Mouse (Mus musculus): Measurements from ENCODE around the gene Mtmr3. TPM values are rescaled to one million over a fixed set of nuclear protein-coding genes. Genes with fewer than 3 reads are reported as not detected.
A peak's percentile ranks its signal among the peaks of the same experiment; 100 is the strongest.

The Mtmr3 gene
- polyA plus RNA-seq, 1 experiment from 2014 or later, result 22.0 TPM

- Histone ChIP-seq H3K9me3 (ENCODE audit: low read length) (no peaks in the 10 kb centered on the region), H3K36me3 (ENCODE audit: insufficient read depth, low read length) (no peaks in the 10 kb centered on the region), H3K4me3 (ENCODE audit: low read depth, low read length) (no peak overlapping the region), H3K4me2 (replicated peaks; ENCODE audit: low read depth, low read length) (no peak overlapping the region), H3K27me3 (replicated peaks; ENCODE audit: insufficient read depth, low read length) (no peaks in the 10 kb centered on the region), H3K4me1 (ENCODE audit: insufficient read depth, low read depth, low read length) (no peaks in the 10 kb centered on the region), H3K9ac (replicated peaks; ENCODE audit: low read depth) (no peak overlapping the region), H3K27ac (ENCODE audit: low read length) (no peak overlapping the region)
- no peak for TF ChIP-seq EP300 (IDR thresholded peaks at IDR 0.05)
- no peak for TF ChIP-seq CTCF (IDR thresholded peaks at IDR 0.05)
- DNase-seq (ENCODE audit: low spot score), result no peak
- peak; percentile 26 for ATAC-seq
- 59% methylated on average over 1 of the region's 1 CpGs for WGBS
Measured at GRCm38 (mm10) chr11:4606541-4606940, 11.9 kb upstream of the Mtmr3 start.

- Histone ChIP-seq H3K4me2 (replicated peaks; ENCODE audit: low read depth, low read length) (no peak overlapping the region), H3K4me3 (ENCODE audit: low read depth, low read length) (no peak overlapping the region), H3K4me1 (ENCODE audit: insufficient read depth, low read depth, low read length) (no peaks in the 10 kb centered on the region), H3K9ac (replicated peaks; ENCODE audit: low read depth) (no peak overlapping the region), H3K36me3 (ENCODE audit: insufficient read depth, low read length) (no peaks in the 10 kb centered on the region), H3K9me3 (ENCODE audit: low read length) (no peaks in the 10 kb centered on the region), H3K27ac (ENCODE audit: low read length) (no peak overlapping the region), H3K27me3 (replicated peaks; ENCODE audit: insufficient read depth, low read length) (no peaks in the 10 kb centered on the region)
- DNase-seq (ENCODE audit: low spot score) (no peak), ATAC-seq (peak; percentile 32; the same call in 1 of the 2 replicates)
- WGBS, result 46% methylated on average over 7 of the region's 7 CpGs
- no peak for TF ChIP-seq EP300 (IDR thresholded peaks at IDR 0.05)
- TF ChIP-seq CTCF (IDR thresholded peaks at IDR 0.05), result no peak
Measured at GRCm38 (mm10) chr11:4605414-4605813, 10.8 kb upstream of the Mtmr3 start.

GRCm38 (mm10) chr11:4604441-4604840, 9.8 kb upstream of the Mtmr3 start:
- ATAC-seq (no peak), DNase-seq (ENCODE audit: low spot score) (no peak)
- Histone ChIP-seq H3K36me3 (ENCODE audit: insufficient read depth, low read length) (no peaks in the 10 kb centered on the region), H3K4me1 (ENCODE audit: insufficient read depth, low read depth, low read length) (no peaks in the 10 kb centered on the region), H3K27me3 (replicated peaks; ENCODE audit: insufficient read depth, low read length) (no peaks in the 10 kb centered on the region), H3K4me2 (replicated peaks; ENCODE audit: low read depth, low read length) (no peak overlapping the region), H3K9ac (replicated peaks; ENCODE audit: low read depth) (no peak overlapping the region), H3K4me3 (ENCODE audit: low read depth, low read length) (no peak overlapping the region), H3K9me3 (ENCODE audit: low read length) (no peaks in the 10 kb centered on the region), H3K27ac (ENCODE audit: low read length) (no peak overlapping the region)
- whole genome bisulfite sequencing, result 10% methylated on average over 6 of the region's 6 CpGs
- TF ChIP-seq CTCF (IDR thresholded peaks at IDR 0.05) (no peak), EP300 (IDR thresholded peaks at IDR 0.05) (no peak)

- H3K4me1 ChIP-seq (ENCODE audit: insufficient read depth, low read depth, low read length), result no peaks in the 10 kb centered on the region
- WGBS, result 25% methylated on average over 12 of the region's 12 CpGs
- H3K9ac ChIP-seq (replicated peaks; ENCODE audit: low read depth), result no peak overlapping the region
- peak; percentile 28 for DNase-seq (ENCODE audit: low spot score)
- ATAC-seq, result peak; percentile 46
- peak overlapping the region; percentile 27; the same call in 1 of the 2 replicates for H3K4me2 ChIP-seq (replicated peaks; ENCODE audit: low read depth, low read length)
- no peak overlapping the region for H3K4me3 ChIP-seq (ENCODE audit: low read depth, low read length)
- no peaks in the 10 kb centered on the region for H3K36me3 ChIP-seq (ENCODE audit: insufficient read depth, low read length)
- H3K27me3 ChIP-seq (replicated peaks; ENCODE audit: insufficient read depth, low read length), result no peaks in the 10 kb centered on the region
- TF ChIP-seq EP300 (IDR thresholded peaks at IDR 0.05) (no peak), CTCF (IDR thresholded peaks at IDR 0.05) (no peak)
- no peak overlapping the region for H3K27ac ChIP-seq (ENCODE audit: low read length)
- H3K9me3 ChIP-seq (ENCODE audit: low read length), result no peaks in the 10 kb centered on the region
Measured at GRCm38 (mm10) chr11:4602691-4603441, 8.2 kb upstream of the Mtmr3 start.

- no peaks in the 10 kb centered on the region for H3K9me3 ChIP-seq (ENCODE audit: low read length)
- H3K27ac ChIP-seq (ENCODE audit: low read length), result no peak overlapping the region
- H3K9ac ChIP-seq (replicated peaks; ENCODE audit: low read depth), result no peak overlapping the region
- no peaks in the 10 kb centered on the region for H3K27me3 ChIP-seq (replicated peaks; ENCODE audit: insufficient read depth, low read length)
- no peak overlapping the region for H3K4me2 ChIP-seq (replicated peaks; ENCODE audit: low read depth, low read length)
- no peak overlapping the region for H3K4me3 ChIP-seq (ENCODE audit: low read depth, low read length)
- no peaks in the 10 kb centered on the region for H3K4me1 ChIP-seq (ENCODE audit: insufficient read depth, low read depth, low read length)
- H3K36me3 ChIP-seq (ENCODE audit: insufficient read depth, low read length), result no peaks in the 10 kb centered on the region
- TF ChIP-seq CTCF (IDR thresholded peaks at IDR 0.05), result no peak
- TF ChIP-seq EP300 (IDR thresholded peaks at IDR 0.05), result no peak
- DNase-seq (ENCODE audit: low spot score), result no peak
- no peak for ATAC-seq
- WGBS, result 84% methylated on average over 5 of the region's 5 CpGs
Measured at GRCm38 (mm10) chr11:4601890-4602289, 7.2 kb upstream of the Mtmr3 start.

- Histone ChIP-seq H3K4me3 (ENCODE audit: low read depth, low read length) (no peak overlapping the region), H3K9ac (replicated peaks; ENCODE audit: low read depth) (no peak overlapping the region), H3K27me3 (replicated peaks; ENCODE audit: insufficient read depth, low read length) (no peaks in the 10 kb centered on the region), H3K4me1 (ENCODE audit: insufficient read depth, low read depth, low read length) (no peaks in the 10 kb centered on the region; the same call in 1 of the 2 replicates), H3K27ac (ENCODE audit: low read length) (no peak overlapping the region), H3K4me2 (replicated peaks; ENCODE audit: low read depth, low read length) (no peak overlapping the region), H3K36me3 (ENCODE audit: insufficient read depth, low read length) (no peaks in the 10 kb centered on the region), H3K9me3 (ENCODE audit: low read length) (no peaks in the 10 kb centered on the region)
- DNase-seq (ENCODE audit: low spot score) (no peak), ATAC-seq (no peak)
- 76% methylated on average over 3 of the region's 3 CpGs for WGBS
- TF ChIP-seq EP300 (IDR thresholded peaks at IDR 0.05) (no peak), CTCF (IDR thresholded peaks at IDR 0.05) (no peak)
Measured at GRCm38 (mm10) chr11:4599916-4600315, 5.3 kb upstream of the Mtmr3 start.
